Mouse (Mus musculus): ENCODE measurements at regions not wholly inside any gene's neighbourhood (a gene's known extent, or its start where the extent isn't known, plus 50 kb on each side); places are given as distances from the start of the nearest gene placed in this dataset.

GRCm38 (mm10) chr10:118622131-118622530, 181.3 kb downstream of the Ifng start:
- no peak for DNase-seq (ENCODE audit: low read depth, low spot score)

GRCm38 (mm10) chr10:118622916-118623315, 182.1 kb downstream of the Ifng start:
- DNase-seq (ENCODE audit: low read depth, low spot score): no peak

GRCm38 (mm10) chr10:118624368-118624767, 183.5 kb downstream of the Ifng start:
- DNase-seq (ENCODE audit: low read depth, low spot score): no peak

- DNase-seq (ENCODE audit: low read depth, low spot score): no peak
Measured at GRCm38 (mm10) chr10:118628000-118628399, 187.2 kb downstream of the Ifng start.

GRCm38 (mm10) chr10:118629360-118630040, 188.7 kb downstream of the Ifng start:
- no peak for DNase-seq (ENCODE audit: low read depth, low spot score)

GRCm38 (mm10) chr10:118631786-118632185, 190.9 kb downstream of the Ifng start:
- DNase-seq (ENCODE audit: low read depth, low spot score): no peak

- no peak for DNase-seq (ENCODE audit: low read depth, low spot score)
Measured at GRCm38 (mm10) chr10:118632187-118632586, 191.3 kb downstream of the Ifng start.

GRCm38 (mm10) chr10:118633429-118633828, 192.6 kb downstream of the Ifng start:
- no peak for DNase-seq (ENCODE audit: low read depth, low spot score)

- no peak for DNase-seq (ENCODE audit: low read depth, low spot score)
Measured at GRCm38 (mm10) chr10:118639097-118639496, 198.3 kb downstream of the Ifng start.

GRCm38 (mm10) chr10:118640121-118640809, 199.4 kb downstream of the Ifng start:
- no peak for DNase-seq (ENCODE audit: low read depth, low spot score)

GRCm38 (mm10) chr10:118640810-118641427, 200.1 kb downstream of the Ifng start:
- no peak for DNase-seq (ENCODE audit: low read depth, low spot score)

- DNase-seq (ENCODE audit: low read depth, low spot score): no peak
Measured at GRCm38 (mm10) chr10:118643622-118644021, 202.8 kb downstream of the Ifng start.

- no peak for DNase-seq (ENCODE audit: low read depth, low spot score)
Measured at GRCm38 (mm10) chr10:118648111-118648510, 207.3 kb downstream of the Ifng start.

- no peak for DNase-seq (ENCODE audit: low read depth, low spot score)
Measured at GRCm38 (mm10) chr10:118656561-118656960, 213.4 kb downstream of the Dyrk2 start.

- DNase-seq (ENCODE audit: low read depth, low spot score): no peak
Measured at GRCm38 (mm10) chr10:118666009-118666408, 204.0 kb downstream of the Dyrk2 start.

GRCm38 (mm10) chr10:118675816-118676465, 194.1 kb downstream of the Dyrk2 start:
- no peak for DNase-seq (ENCODE audit: low read depth, low spot score)

- no peak for DNase-seq (ENCODE audit: low read depth, low spot score)
Measured at GRCm38 (mm10) chr10:118678750-118679418, 191.1 kb downstream of the Dyrk2 start.

- DNase-seq (ENCODE audit: low read depth, low spot score): no peak
Measured at GRCm38 (mm10) chr10:118679507-118679906, 190.5 kb downstream of the Dyrk2 start.

- no peak for DNase-seq (ENCODE audit: low read depth, low spot score)
Measured at GRCm38 (mm10) chr10:118680896-118681295, 189.1 kb downstream of the Dyrk2 start.

GRCm38 (mm10) chr10:118683356-118683755, 186.7 kb downstream of the Dyrk2 start:
- DNase-seq (ENCODE audit: low read depth, low spot score): no peak

GRCm38 (mm10) chr10:118699292-118699691, 170.7 kb downstream of the Dyrk2 start:
- no peak for DNase-seq (ENCODE audit: low read depth, low spot score)

- no peak for DNase-seq (ENCODE audit: low read depth, low spot score)
Measured at GRCm38 (mm10) chr10:118700115-118700514, 169.9 kb downstream of the Dyrk2 start.
